Mouse (Mus musculus) cerebellum, adult 2 months (tissue): ENCODE measurements around the gene Bcar1. TPM values are rescaled to one million over a fixed set of nuclear protein-coding genes. Genes with fewer than 3 reads are reported as not detected.

Experiments used
- DNase-seq, 2 experiments: peaks; one replicate each; pipeline ENCODE4 v3.0.0; 2021
- H3K27ac ChIP-seq: fragments of 200-500 bp; 2 replicates; pipeline ENCODE4 v1.5.1; 2012; ENCODE audit warnings: low read length, control low read depth, inconsistent platforms; ENCODE audit not compliant: insufficient read depth
- H3K27me3 ChIP-seq: fragments of 200-500 bp; 2 replicates; pipeline ENCODE4 v1.6.1; 2012; ENCODE audit warnings: inconsistent platforms, mild to moderate bottlenecking, low read length, moderate library complexity; ENCODE audit not compliant: control insufficient read depth, insufficient read depth
- H3K4me1 ChIP-seq: fragments of 200-500 bp; 2 replicates; pipeline ENCODE4 v1.6.1; 2011; ENCODE audit warnings: low read length; ENCODE audit not compliant: control insufficient read depth, insufficient read depth
- H3K4me3 ChIP-seq: fragments of 200-500 bp; replicated peaks from 2 replicates; pipeline ENCODE3; 2011; ENCODE audit warnings: mild to moderate bottlenecking, low read depth, low read length, control low read depth; ENCODE audit not compliant: insufficient read depth
- CTCF ChIP-seq: fragments of 200-500 bp; IDR thresholded peaks from 2 replicates; pipeline ENCODE4 v1.5.1; 2011; ENCODE audit warnings: low read depth, mild to moderate bottlenecking, control low read depth, low read length, moderate library complexity, borderline replicate concordance; ENCODE audit not compliant: insufficient read depth
- POLR2A ChIP-seq: fragments of 200-500 bp; IDR thresholded peaks from 2 replicates; pipeline ENCODE4 v1.6.1; 2011; ENCODE audit warnings: low read length, control low read depth, borderline replicate concordance; ENCODE audit not compliant: insufficient read depth
- WGBS: fragments of 180-500 bp; shearing (Covaris S2); methylation state at CpG from one replicate; pipeline ENCODE4 v1.1.7; 2018; 5-methylcytosine and 5-hydroxymethylcytosine counted together
- polyA plus RNA-seq: library from polyadenylated mRNA; depleted of rRNA; stranded (reverse); fragments of >200 nt; gene quantifications from 2 replicates; pipeline ENCODE4 v1.2.3, GENCODE M21; 2012

The Bcar1 gene
- polyA plus RNA-seq, 1 experiment = 129 TPM

DNA sequence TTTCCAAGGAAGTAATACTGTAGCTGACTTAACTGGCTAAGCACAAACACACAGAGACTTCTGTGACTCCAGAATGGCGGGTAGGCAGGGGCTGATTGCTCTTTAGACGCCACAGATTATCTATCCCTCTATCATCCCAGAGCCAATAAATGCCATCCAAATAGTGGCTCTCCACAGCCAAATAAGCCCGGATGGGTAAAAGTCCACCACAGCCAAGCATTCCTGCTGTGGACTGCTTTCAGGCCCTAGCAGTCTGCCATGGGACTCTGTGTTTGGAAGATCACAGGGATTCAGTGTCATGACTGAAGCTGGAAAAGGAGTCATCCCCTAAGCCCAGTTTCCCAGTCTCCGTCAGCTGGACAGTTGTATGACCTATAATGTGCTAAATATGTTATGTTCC, 16.1 kb downstream of the Bcar1 start:
- TF ChIP-seq CTCF = no peak
- TF ChIP-seq POLR2A = no peak
- Histone ChIP-seq H3K4me1 (peaks cover 55% of the 10 kb centered on the region), H3K27ac (no peak overlapping the region), H3K4me3 (no peak overlapping the region), H3K27me3 (no peaks in the 10 kb centered on the region)
- DNase-seq = peak in 1 of 2 experiments; percentile 12
- 39% methylated on average over 4 of the region's 4 CpGs for WGBS

GRCm38 (mm10) chr8:111726102-111726900, 17.3 kb downstream of the Bcar1 start:
- 8% methylated on average over 7 of the region's 7 CpGs for WGBS

DNA sequence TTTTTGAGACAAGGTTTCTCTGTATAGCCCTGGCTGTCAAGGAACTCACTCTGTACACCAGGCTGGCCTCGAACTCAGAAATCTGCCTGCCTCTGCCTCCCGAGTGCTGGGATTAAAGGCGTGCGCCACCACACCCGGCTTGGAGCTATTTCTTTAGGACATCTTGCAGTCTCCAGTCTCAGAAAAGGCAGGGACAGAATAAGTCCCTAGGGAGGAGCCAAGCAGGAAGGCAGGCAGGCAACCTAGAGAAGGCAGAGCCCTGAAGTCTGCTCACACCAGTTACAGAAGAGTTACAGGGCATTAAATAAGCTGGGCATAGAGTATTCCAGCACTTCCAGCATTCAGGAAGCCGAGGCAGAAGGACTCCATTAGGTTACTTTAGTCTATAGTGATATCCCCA, 18.3 kb downstream of the Bcar1 start:
- WGBS = 84% methylated on average over 6 of the region's 6 CpGs
- no peak overlapping the region for H3K4me3 ChIP-seq
- H3K27me3 ChIP-seq = no peaks in the 10 kb centered on the region
- no peak overlapping the region for H3K27ac ChIP-seq
- DNase-seq = peak in 1 of 2 experiments; percentile 5
- H3K4me1 ChIP-seq = peaks cover 55% of the 10 kb centered on the region
- no peak for TF ChIP-seq CTCF
- no peak for TF ChIP-seq POLR2A

More at GRCm38 (mm10) chr8:111726102-111726900, 17.3 kb downstream of the Bcar1 start:
- Histone ChIP-seq H3K4me3 (no peak overlapping the region), H3K27ac (peak overlapping the region; percentile 56), H3K4me1 (peaks cover 54% of the 10 kb centered on the region), H3K27me3 (no peaks in the 10 kb centered on the region)
- peak; percentile 68 to 81 for DNase-seq
- TF ChIP-seq POLR2A = no peak
- TF ChIP-seq CTCF = no peak

DNA sequence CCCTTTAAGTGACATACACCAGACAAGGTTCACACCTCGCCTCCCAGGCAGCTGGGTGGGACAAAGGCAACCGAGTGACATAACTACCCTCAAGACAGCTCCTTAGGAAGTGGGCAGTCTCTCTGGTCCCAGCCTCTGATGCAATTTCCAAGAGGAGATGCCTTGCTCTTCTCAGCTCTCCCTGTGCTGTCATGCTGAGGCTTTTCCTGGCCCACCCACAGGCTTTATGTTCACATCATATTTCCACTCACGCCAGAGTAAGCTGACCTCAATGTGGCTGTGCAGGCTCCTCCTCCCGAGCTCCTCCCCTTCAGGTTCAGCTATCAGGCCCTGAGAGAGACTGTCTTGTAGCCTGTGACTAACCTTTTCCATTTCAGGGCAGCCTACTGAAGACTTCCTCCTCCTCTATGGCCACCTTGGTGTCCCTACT, 23.5 kb downstream of the Bcar1 start:
- 56% methylated on average over 4 of the region's 4 CpGs for WGBS

GRCm38 (mm10) chr8:111718937-111719336, 24.7 kb downstream of the Bcar1 start:
- no peak overlapping the region for H3K27ac ChIP-seq
- H3K27me3 ChIP-seq = no peaks in the 10 kb centered on the region

More for the DNA sequence above, 23.5 kb downstream of the Bcar1 start:
- Histone ChIP-seq H3K27me3 (no peaks in the 10 kb centered on the region), H3K4me3 (no peak overlapping the region), H3K4me1 (peaks cover 47% of the 10 kb centered on the region), H3K27ac (no peak overlapping the region)
- DNase-seq = no peak
- no peak for TF ChIP-seq CTCF
- TF ChIP-seq POLR2A = no peak

GRCm38 (mm10) chr8:111717866-111718265, 25.7 kb downstream of the Bcar1 start:
- H3K4me3 ChIP-seq = no peak overlapping the region
- WGBS = 10% methylated on average over 6 of the region's 6 CpGs
- H3K27ac ChIP-seq = peak overlapping the region; percentile 73
- H3K27me3 ChIP-seq = no peaks in the 10 kb centered on the region
- DNase-seq = peak; percentile 55 to 56
- H3K4me1 ChIP-seq = peaks cover 60% of the 10 kb centered on the region
- TF ChIP-seq POLR2A = no peak
- peak; percentile 55 for TF ChIP-seq CTCF

More at GRCm38 (mm10) chr8:111718937-111719336, 24.7 kb downstream of the Bcar1 start:
- Histone ChIP-seq H3K4me1 (peaks cover 49% of the 10 kb centered on the region), H3K4me3 (no peak overlapping the region)
- no peak for TF ChIP-seq POLR2A
- no peak for TF ChIP-seq CTCF
- whole genome bisulfite sequencing = 46% methylated on average over 5 of the region's 5 CpGs
- DNase-seq = peak in 1 of 2 experiments; percentile 13

GRCm38 (mm10) chr8:111717488-111717792, 26.2 kb downstream of the Bcar1 start:
- TF ChIP-seq POLR2A (no peak), CTCF (no peak)
- no peak overlapping the region for H3K4me3 ChIP-seq
- 27% methylated on average over 4 of the region's 4 CpGs for WGBS
- no peak for DNase-seq
- H3K4me1 ChIP-seq = peaks cover 63% of the 10 kb centered on the region
- peak overlapping the region; percentile 73 for H3K27ac ChIP-seq
- H3K27me3 ChIP-seq = no peaks in the 10 kb centered on the region
